Mouse (Mus musculus): ENCODE measurements at regions not wholly inside any gene's neighbourhood (a gene's known extent, or its start where the extent isn't known, plus 50 kb on each side); places are given as distances from the start of the nearest gene placed in this dataset.

DNA sequence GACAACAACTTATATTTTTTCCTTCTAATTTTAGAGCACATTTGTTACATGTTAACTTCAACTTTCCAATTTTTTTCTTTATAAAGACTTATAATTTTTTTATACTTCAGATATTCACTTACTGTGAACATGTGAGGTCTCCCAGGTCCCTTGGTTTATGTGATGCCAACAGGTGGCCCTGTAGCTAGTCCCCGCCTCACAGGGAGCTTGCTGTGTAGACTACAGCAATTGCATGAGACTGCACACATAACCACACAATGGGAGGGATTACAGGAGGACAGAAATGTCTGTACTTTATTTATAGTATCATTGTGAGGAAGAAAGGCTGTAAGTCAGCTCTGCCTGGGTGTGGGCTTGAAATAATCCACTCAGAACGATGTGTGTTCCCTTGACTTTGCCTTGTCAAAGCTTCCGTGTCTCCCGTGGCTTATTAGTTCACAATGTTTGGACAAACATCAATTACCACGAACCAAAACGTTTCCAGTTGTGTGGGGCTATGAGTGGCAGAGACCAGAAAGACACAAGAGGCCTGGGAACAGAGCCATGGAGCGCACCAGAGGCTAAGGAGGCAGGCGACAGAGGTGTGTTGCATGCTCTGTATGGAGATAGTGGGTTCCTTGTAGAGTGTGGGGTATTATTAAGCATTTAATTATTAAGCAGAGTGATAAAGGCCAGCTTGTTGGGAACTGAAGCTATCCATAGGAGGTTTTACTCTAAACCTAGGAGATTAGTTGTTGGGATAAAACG, 136.6 kb upstream of the Gm5148 start:
- H3K36me3 ChIP-seq: no peaks in the 10 kb centered on the region
- 47% methylated on average over 9 of the region's 9 CpGs for WGBS
- H3K27ac ChIP-seq: no peak overlapping the region
- H3K4me3 ChIP-seq: no peak overlapping the region
- H3K4me1 ChIP-seq: peaks cover 15% of the 10 kb centered on the region
- ATAC-seq (ENCODE audit: insufficient number of reproducible peaks, insufficient read depth, low FRiP score, low TSS enrichment, low read depth): no peak
- no peaks in the 10 kb centered on the region for H3K9me3 ChIP-seq
- no peaks in the 10 kb centered on the region for H3K27me3 ChIP-seq
- no peak overlapping the region for H3K9ac ChIP-seq
- H3K4me2 ChIP-seq: no peak overlapping the region

DNA sequence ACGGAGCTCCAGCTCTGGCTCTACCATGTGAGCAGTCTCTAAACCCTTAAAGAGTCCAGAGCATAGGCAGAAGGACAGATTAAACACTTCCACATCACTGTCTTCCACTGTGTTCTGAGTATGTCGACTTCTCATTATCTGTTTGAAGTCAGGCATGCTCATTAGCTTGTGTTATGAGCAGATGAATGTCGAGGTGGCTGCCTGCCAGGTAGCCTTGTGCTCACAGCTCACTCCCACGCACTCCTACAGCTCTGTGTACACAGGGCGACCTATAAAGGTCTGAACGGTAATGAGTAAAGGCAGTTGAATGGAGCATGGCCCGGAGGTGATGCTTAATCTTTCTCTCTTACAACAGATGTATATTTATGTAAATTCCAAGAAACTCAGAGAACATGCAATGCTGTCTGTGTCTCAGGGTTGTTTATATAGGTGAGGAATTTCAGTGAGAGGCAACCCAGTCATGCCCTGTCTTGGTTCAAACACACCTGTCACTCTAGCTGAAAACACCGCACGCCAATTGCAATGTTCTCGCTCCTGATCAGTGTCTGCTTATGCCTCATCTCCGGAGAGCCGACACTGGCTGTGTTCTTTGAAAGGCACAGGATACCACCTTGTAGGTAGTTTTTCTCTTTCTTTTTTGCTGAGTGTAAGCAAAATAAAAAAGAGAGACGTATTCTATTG, 135.9 kb upstream of the Gm5148 start:
- 57% methylated on average over 13 of the region's 13 CpGs for WGBS
- H3K9ac ChIP-seq: no peak overlapping the region
- H3K9me3 ChIP-seq: no peaks in the 10 kb centered on the region
- H3K27me3 ChIP-seq: no peaks in the 10 kb centered on the region
- no peak overlapping the region for H3K4me2 ChIP-seq
- H3K4me1 ChIP-seq: peaks cover 15% of the 10 kb centered on the region
- no peak overlapping the region for H3K4me3 ChIP-seq
- no peak overlapping the region for H3K27ac ChIP-seq
- 0 out of 2 replicates have a peak, but pooled peaks have one; percentile 43 for ATAC-seq (ENCODE audit: insufficient number of reproducible peaks, insufficient read depth, low FRiP score, low TSS enrichment, low read depth)
- H3K36me3 ChIP-seq: no peaks in the 10 kb centered on the region

DNA sequence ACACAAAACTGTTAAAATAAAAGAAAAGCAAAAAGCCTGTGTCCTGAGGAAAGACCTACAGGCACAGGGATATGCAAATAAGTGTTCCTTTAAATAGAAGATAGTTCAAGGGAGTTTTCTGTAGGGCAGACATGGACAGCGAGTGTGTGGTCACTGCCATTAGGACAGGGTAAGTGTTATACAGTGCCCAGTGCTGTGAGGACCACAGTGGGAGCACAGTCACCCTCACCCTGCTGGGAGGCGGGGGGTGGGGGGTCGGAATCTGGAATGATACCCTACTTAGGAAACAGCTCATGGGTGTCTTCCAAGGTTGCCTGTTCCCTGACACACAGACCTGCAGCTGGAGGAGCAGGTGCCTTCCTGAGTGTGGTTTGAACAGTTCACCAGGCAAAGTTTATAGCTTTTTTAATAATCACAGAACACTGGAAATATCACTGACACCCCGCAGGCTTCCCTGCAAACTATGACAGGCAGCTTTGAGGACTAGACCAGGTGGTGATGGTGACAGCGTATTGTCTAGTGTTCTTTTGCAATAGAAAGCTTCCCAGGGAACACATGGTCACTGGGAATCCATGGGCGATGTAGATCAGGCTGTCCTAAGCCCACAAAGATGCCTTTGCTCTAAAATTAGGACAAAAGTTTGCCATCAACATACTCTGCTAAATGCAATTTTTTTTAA, 134.5 kb upstream of the Gm5148 start:
- Histone ChIP-seq H3K4me2 (no peak overlapping the region), H3K4me3 (no peak overlapping the region), H3K9me3 (no peaks in the 10 kb centered on the region), H3K9ac (no peak overlapping the region), H3K36me3 (no peaks in the 10 kb centered on the region), H3K4me1 (peaks cover 15% of the 10 kb centered on the region), H3K27me3 (no peaks in the 10 kb centered on the region), H3K27ac (no peak overlapping the region)
- WGBS: 84% methylated on average over 6 of the region's 6 CpGs
- ATAC-seq (ENCODE audit: insufficient number of reproducible peaks, insufficient read depth, low FRiP score, low TSS enrichment, low read depth): no peak

DNA sequence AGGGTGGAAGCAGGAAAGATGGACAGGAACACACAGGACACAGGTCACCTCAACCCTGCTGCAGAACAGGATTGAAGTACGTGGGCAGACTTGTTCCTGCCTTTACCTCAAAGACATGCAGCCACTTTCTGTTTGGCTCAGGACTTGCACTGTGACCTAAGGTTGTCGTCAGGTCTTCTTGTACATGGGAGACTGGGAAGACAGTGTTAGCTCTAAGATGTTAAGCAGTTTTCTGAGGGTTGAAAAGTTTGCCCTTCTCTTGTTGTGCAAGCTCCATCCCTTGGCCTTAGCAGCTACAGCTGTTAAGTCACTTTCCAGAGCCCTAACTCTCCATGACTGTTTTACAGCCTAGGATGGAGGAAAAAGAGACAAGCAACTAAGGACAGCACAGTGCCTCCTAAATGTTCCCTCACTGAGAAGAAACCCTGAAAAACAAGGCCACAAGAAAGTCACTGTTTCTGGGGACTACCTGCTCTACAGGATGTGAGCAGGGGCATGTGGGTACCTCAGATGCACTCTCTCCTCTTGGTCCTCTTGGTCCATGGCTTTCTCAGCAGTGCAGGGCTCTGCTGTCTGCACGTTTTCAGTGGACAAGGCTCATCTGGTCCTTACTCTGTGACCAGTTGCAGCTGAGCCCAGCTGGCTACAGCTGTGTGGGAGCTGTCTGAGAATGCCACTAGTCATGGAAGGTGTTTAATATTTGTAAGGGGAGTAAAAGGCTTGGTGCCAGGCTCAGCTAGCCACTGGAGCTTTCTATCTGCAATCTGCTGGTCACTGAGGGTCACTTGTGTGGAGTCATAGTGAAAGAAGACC, 122.1 kb upstream of the Gm5148 start:
- Histone ChIP-seq H3K4me2 (no peak overlapping the region), H3K4me3 (no peak overlapping the region), H3K27me3 (no peaks in the 10 kb centered on the region), H3K27ac (no peak overlapping the region; the same call in 1 of the 2 replicates), H3K36me3 (no peaks in the 10 kb centered on the region), H3K9ac (no peak overlapping the region), H3K9me3 (no peaks in the 10 kb centered on the region), H3K4me1 (peaks cover 23% of the 10 kb centered on the region)
- ATAC-seq (ENCODE audit: insufficient number of reproducible peaks, insufficient read depth, low FRiP score, low TSS enrichment, low read depth): no peak; the same call in 1 of the 2 replicates
- WGBS: 72% methylated on average over 3 of the region's 3 CpGs

DNA sequence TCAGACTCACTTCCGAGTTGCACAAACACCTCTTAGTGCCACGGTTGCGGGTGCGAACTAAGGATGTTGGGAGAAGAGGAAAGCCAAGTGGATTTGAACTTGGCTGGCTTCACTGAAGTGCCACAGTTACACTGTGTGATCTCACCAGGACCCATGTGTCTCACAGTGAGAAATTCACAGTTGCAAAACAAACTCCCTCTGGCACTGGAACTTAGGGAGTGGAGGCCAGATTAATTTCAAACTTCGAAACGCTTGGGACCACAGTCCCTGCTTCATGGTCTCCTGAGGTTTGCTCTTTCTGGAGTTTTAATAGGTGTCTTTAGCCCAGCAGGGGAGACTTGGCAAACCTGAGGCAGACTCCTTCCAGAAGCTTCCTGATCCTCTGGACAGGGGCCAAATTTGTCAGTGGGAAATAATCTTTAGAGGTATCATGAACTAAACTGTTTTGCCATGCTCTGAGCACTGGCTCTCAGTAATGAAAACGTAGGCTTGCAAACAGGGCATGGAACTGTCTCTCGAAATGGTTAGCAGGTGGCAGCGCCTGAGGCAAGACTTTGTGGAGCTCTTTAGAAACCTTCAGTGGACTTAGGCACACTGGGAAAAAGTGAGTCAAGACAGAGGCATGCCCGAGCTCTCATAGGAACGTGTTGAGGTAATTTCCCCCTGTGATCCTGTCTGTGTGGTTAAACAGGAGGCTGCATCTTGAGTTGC, 121.2 kb upstream of the Gm5148 start:
- Histone ChIP-seq H3K27ac (peak overlapping the region; percentile 62), H3K4me2 (no peak overlapping the region), H3K9ac (no peak overlapping the region), H3K4me3 (no peak overlapping the region), H3K27me3 (no peaks in the 10 kb centered on the region), H3K36me3 (no peaks in the 10 kb centered on the region), H3K4me1 (peaks cover 23% of the 10 kb centered on the region), H3K9me3 (no peaks in the 10 kb centered on the region)
- 51% methylated on average over 11 of the region's 11 CpGs for WGBS
- no peak for ATAC-seq (ENCODE audit: insufficient number of reproducible peaks, insufficient read depth, low FRiP score, low TSS enrichment, low read depth)

DNA sequence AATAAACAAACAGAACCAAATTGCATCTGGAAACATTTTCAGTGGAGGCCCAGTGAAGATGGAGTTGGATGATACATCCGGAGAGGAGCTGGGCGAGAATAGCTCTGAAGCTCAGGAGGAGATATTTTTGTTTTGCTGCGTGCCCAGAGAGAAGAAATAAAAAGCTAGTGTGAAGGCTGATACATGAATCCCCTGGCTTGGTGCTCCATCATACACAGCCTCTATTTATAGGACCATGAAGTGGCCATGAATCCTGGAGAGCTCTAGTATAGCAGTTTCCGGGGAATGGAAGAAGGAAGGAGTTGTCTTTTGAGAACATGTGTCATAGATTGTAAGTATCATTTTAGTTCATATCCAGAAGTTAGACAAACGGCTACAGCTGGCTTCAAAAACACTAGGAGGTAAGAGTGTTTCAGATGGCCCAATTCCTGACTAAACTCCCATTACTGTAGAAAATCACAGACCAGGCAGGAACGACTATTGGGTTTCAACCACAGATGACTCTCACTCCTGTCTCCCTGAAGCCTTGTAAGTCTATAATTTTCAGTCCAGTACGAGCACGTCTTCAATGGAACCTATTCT, 120.5 kb upstream of the Gm5148 start:
- ATAC-seq (ENCODE audit: insufficient number of reproducible peaks, insufficient read depth, low FRiP score, low TSS enrichment, low read depth): no peak
- Histone ChIP-seq H3K9me3 (no peaks in the 10 kb centered on the region), H3K36me3 (no peaks in the 10 kb centered on the region), H3K4me3 (no peak overlapping the region), H3K4me1 (peaks cover 23% of the 10 kb centered on the region), H3K9ac (no peak overlapping the region), H3K4me2 (no peak overlapping the region), H3K27me3 (no peaks in the 10 kb centered on the region), H3K27ac (peak overlapping the region; percentile 62)
- WGBS: 33% methylated on average over 8 of the region's 8 CpGs

DNA sequence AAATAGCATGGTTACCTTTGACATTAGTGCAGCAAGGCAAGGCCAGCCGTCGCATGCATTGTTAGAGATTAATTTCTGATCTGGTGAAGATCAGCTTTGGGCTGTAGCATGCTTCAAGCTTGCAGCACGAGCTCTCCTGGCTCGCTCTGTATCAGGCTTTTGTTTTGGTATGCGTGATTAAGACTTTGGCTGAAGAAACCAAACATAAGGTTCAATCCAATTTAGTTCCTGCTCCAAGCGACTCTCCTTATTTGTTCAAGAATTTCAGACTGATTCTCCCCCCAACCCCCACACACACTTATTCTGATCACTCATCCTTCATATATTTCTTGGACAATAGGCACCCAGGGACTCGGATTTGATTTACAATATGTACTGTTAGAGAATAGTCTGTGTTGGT, 118.0 kb upstream of the Gm5148 start:
- WGBS: 67% methylated on average over 7 of the region's 7 CpGs
- Histone ChIP-seq H3K36me3 (no peaks in the 10 kb centered on the region), H3K9ac (no peak overlapping the region), H3K27ac (no peak overlapping the region), H3K4me3 (no peak overlapping the region), H3K27me3 (no peaks in the 10 kb centered on the region), H3K4me1 (peaks cover 34% of the 10 kb centered on the region), H3K4me2 (no peak overlapping the region), H3K9me3 (no peaks in the 10 kb centered on the region)
- no peak for ATAC-seq (ENCODE audit: insufficient number of reproducible peaks, insufficient read depth, low FRiP score, low TSS enrichment, low read depth)

DNA sequence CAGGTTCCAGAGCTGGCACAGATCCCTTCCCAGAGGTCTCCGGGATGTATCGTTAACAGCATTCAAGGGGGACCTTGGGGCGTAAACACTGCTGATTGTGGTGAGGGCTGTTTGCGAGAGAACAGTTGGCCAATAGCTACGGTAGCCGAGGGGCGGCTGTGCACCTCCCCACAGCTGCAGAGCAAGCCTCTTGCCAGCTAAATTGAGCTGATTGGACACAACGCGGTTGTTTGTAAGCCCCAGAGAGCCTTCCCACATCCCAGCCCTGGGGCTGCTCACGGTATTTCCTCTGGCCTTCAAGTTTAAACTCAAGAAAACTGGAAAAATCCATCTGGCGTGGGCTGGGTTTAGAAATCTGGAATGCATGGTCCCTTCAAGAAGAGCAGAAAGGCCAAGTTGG, 114.6 kb upstream of the Gm5148 start:
- no peaks in the 10 kb centered on the region for H3K27me3 ChIP-seq
- no peak overlapping the region for H3K9ac ChIP-seq
- H3K4me2 ChIP-seq: no peak overlapping the region
- WGBS: 41% methylated on average over 11 of the region's 11 CpGs
- peaks cover 17% of the 10 kb centered on the region for H3K4me1 ChIP-seq
- H3K9me3 ChIP-seq: no peaks in the 10 kb centered on the region
- peak; percentile 48; the same call in 1 of the 2 replicates for ATAC-seq (ENCODE audit: insufficient number of reproducible peaks, insufficient read depth, low FRiP score, low TSS enrichment, low read depth)
- no peak overlapping the region for H3K4me3 ChIP-seq
- peak overlapping the region; percentile 34; the same call in 1 of the 2 replicates for H3K27ac ChIP-seq
- no peaks in the 10 kb centered on the region for H3K36me3 ChIP-seq

DNA sequence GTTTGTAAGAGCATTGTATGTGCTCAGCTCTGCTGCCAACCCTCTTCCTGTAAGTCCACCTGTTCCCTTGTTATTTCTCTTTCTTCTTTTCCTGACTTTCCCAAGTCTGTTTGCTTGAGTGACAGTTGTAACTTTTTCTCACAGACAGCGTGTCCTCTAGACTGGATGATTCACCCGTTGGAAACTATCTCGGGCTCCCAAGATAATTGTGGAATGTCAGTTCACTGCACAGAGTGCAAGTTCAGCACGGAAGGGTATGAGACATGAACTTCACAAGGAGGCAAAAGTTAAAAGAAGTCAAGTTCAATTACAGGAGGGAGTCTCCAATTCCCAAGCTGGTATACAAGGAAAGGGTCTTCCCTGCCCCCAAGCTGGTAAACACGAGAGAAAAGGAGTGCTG, 112.5 kb upstream of the Gm5148 start:
- Histone ChIP-seq H3K9ac (no peak overlapping the region), H3K4me3 (no peak overlapping the region), H3K27ac (no peak overlapping the region), H3K4me2 (no peak overlapping the region), H3K9me3 (no peaks in the 10 kb centered on the region), H3K27me3 (no peaks in the 10 kb centered on the region), H3K36me3 (no peaks in the 10 kb centered on the region), H3K4me1 (peaks cover 17% of the 10 kb centered on the region)
- WGBS: 53% methylated on average over 5 of the region's 5 CpGs
- no peak for ATAC-seq (ENCODE audit: insufficient number of reproducible peaks, insufficient read depth, low FRiP score, low TSS enrichment, low read depth)

DNA sequence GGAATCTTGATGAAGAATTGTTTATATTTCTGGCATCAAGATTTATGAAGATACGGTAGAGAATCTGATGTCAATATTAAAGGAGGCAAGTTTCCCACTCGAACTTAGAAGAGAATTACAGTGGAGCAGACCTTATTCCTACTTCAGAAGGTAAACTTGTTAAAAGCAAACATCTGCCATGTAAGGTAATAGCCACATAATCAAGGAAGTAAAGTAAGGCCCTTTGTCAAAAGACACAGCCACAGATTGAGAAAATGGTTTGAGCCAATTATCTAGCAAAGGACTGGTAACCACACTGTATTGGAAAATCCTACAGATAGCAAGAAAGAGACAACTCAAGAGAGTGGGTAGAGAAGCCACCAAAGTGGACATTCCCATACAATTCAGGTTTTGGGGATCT, 111.4 kb upstream of the Gm5148 start:
- H3K4me2 ChIP-seq: no peak overlapping the region
- peaks cover 17% of the 10 kb centered on the region for H3K4me1 ChIP-seq
- H3K27me3 ChIP-seq: no peaks in the 10 kb centered on the region
- no peak for ATAC-seq (ENCODE audit: insufficient number of reproducible peaks, insufficient read depth, low FRiP score, low TSS enrichment, low read depth)
- no peaks in the 10 kb centered on the region for H3K9me3 ChIP-seq
- no peak overlapping the region for H3K9ac ChIP-seq
- no peaks in the 10 kb centered on the region for H3K36me3 ChIP-seq
- H3K27ac ChIP-seq: no peak overlapping the region
- WGBS: 79% methylated on average over 2 of the region's 2 CpGs
- H3K4me3 ChIP-seq: no peak overlapping the region
